Mouse (Mus musculus) myocyte (in vitro differentiated cells): ENCODE data around the gene 1700022I11Rik. TPM values are rescaled to one million over a fixed set of nuclear protein-coding genes. Genes with fewer than 3 reads are reported as not detected.

Source experiments
- H3K27me3 ChIP-seq: one replicate; pipeline ENCODE4 v1.6.1; 2011; ENCODE audit not compliant: control insufficient read depth, insufficient read depth, insufficient read length
- H3K36me3 ChIP-seq: one replicate; pipeline ENCODE4 v1.6.1; 2011; ENCODE audit not compliant: control insufficient read depth, insufficient read depth
- H3K4me2 ChIP-seq: one replicate; pipeline ENCODE4 v1.6.1; 2011; ENCODE audit warnings: low read depth, control low read depth
- H3K4me3 ChIP-seq: one replicate; pipeline ENCODE4 v1.5.1; 2011; ENCODE audit warnings: mild to moderate bottlenecking, control low read depth, moderate library complexity
- H3K79me2 ChIP-seq: one replicate; pipeline ENCODE4 v1.6.1; 2011; ENCODE audit not compliant: control insufficient read depth, insufficient read depth
- H3ac ChIP-seq: one replicate; pipeline ENCODE4 v1.6.1; 2011; ENCODE audit not compliant: control insufficient read depth, insufficient read length
- CEBPB ChIP-seq: IDR thresholded peaks from 2 replicates; pipeline ENCODE4 v1.6.1; 2011; ENCODE audit warnings: mild to moderate bottlenecking, moderate library complexity; ENCODE audit not compliant: poor library complexity, insufficient read depth, severe bottlenecking
- E2F4 ChIP-seq: IDR thresholded peaks from one replicate; pipeline ENCODE4 v1.6.1; 2011; ENCODE audit warnings: mild to moderate bottlenecking, control low read depth, moderate library complexity; ENCODE audit not compliant: insufficient read depth
- MAX ChIP-seq: IDR thresholded peaks from one replicate; pipeline ENCODE4 v1.6.1; 2011; ENCODE audit warnings: low read depth, mild to moderate bottlenecking, control low read depth
- MYOD1 ChIP-seq, 3 experiments: IDR thresholded peaks; one replicate each; pipeline ENCODE4 v1.6.1; 2011; ENCODE audit warnings: control low read depth in 2 of 3, low read depth in 2 of 3, mild to moderate bottlenecking in 2 of 3, moderate library complexity in 1 of 3; ENCODE audit not compliant: insufficient read length in 2 of 3, control insufficient read depth in 1 of 3
- MYOG ChIP-seq, 3 experiments: IDR thresholded peaks; one replicate each; pipeline ENCODE4 v1.6.1; 2011; ENCODE audit warnings: control low read depth in 2 of 3, low read depth in 2 of 3, mild to moderate bottlenecking in 2 of 3; ENCODE audit not compliant: insufficient read length in 2 of 3, control insufficient read depth in 1 of 3, insufficient read depth in 1 of 3
- POLR2A ChIP-seq: IDR thresholded peaks from one replicate; pipeline ENCODE4 v1.6.1; 2011; ENCODE audit warnings: low read depth, mild to moderate bottlenecking, control low read depth, moderate library complexity; ENCODE audit not compliant: insufficient read length
- POLR2AphosphoS2 ChIP-seq: IDR thresholded peaks from one replicate; pipeline ENCODE4 v1.6.1; 2011; ENCODE audit warnings: low read depth, control low read depth; ENCODE audit not compliant: insufficient read length
- REST ChIP-seq: IDR thresholded peaks from one replicate; pipeline ENCODE4 v1.6.1; 2011; ENCODE audit warnings: mild to moderate bottlenecking, control low read depth, moderate library complexity; ENCODE audit not compliant: insufficient read depth, insufficient read length
- SRF ChIP-seq: IDR thresholded peaks from one replicate; pipeline ENCODE4 v1.6.1; 2011; ENCODE audit warnings: low read depth; ENCODE audit not compliant: control insufficient read depth, insufficient read length
- TCF12 ChIP-seq: IDR thresholded peaks from one replicate; pipeline ENCODE4 v1.6.1; 2011; ENCODE audit warnings: mild to moderate bottlenecking, control low read depth; ENCODE audit not compliant: poor library complexity, insufficient read depth, severe bottlenecking
- TCF3 ChIP-seq: IDR thresholded peaks from one replicate; pipeline ENCODE4 v1.6.1; 2011; ENCODE audit warnings: low read depth, control low read depth; ENCODE audit not compliant: insufficient read length
- USF1 ChIP-seq: IDR thresholded peaks from one replicate; pipeline ENCODE4 v1.6.1; 2011; ENCODE audit warnings: low read depth, mild to moderate bottlenecking, control low read depth, moderate library complexity
- polyA plus RNA-seq: library from polyadenylated mRNA; unstranded; fragments of >200 nt; fragmentation: generic; extraction: Trizol; gene quantifications from one replicate; pipeline ENCODE4 v1.2.1, GENCODE M21; 2012; ENCODE audit warnings: missing spikeins

Gene 1700022I11Rik
- polyA plus RNA-seq, 1 experiment = 0.76 TPM

- TF ChIP-seq MAX (no peak), CEBPB (no peak), TCF12 (no peak), MYOG (IDR thresholded peaks at IDR 0.05; ENCODE audit: control insufficient read depth in 1 of 3, insufficient read depth in 1 of 3, insufficient read length in 2 of 3, low read depth in 2 of 3) (no peak), USF1 (no peak), POLR2A (no peak), E2F4 (no peak), SRF (no peak), REST (no peak), POLR2AphosphoS2 (no peak), TCF3 (no peak), MYOD1 (IDR thresholded peaks at IDR 0.05; ENCODE audit: control insufficient read depth in 1 of 3, insufficient read length in 2 of 3, low read depth in 2 of 3) (no peak)
- H3K36me3 ChIP-seq = no peaks in the 10 kb centered on the region
- no peaks in the 10 kb centered on the region for H3K27me3 ChIP-seq
- peaks cover 3% of the 10 kb centered on the region for H3K79me2 ChIP-seq
- no peak overlapping the region for H3K4me2 ChIP-seq
- no peak overlapping the region for H3K4me3 ChIP-seq
- H3ac ChIP-seq = no peak overlapping the region
Observed at GRCm38 (mm10) chr4:42945952-42946351, 23.5 kb upstream of the 1700022I11Rik start.

DNA sequence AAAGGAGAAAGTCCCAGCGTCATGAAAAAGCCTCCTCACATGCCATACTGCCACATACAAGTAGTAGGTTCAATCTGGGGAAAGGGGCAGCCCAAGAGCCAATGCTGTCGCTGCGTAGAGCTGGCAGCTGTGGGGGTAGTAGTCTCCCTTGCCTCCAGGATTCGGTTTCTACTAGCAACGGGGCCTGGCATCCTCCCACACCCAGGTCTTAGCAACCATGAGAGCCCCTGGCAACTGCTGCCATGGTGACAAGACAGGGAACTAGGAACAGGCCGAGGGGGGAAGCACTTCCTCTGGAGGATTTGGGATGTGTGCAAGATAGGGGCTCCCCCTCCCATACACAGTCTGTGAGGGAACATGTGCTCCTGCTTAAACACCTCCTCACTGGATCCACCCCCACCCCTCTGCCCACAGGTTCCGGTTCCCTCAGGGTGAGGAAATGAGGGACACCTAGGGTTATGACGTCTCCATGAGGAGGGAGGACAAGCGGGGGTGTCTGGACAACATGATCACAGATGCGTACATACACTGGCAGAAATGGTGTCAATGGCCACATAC is 22.6 kb upstream of the 1700022I11Rik start:
- H3K4me2 ChIP-seq = no peak overlapping the region
- TF ChIP-seq MYOD1 (IDR thresholded peaks at IDR 0.05; ENCODE audit: control insufficient read depth in 1 of 3, insufficient read length in 2 of 3, low read depth in 2 of 3) = no peak
- no peak for TF ChIP-seq TCF12
- no peak for TF ChIP-seq E2F4
- no peak for TF ChIP-seq MAX
- no peak for TF ChIP-seq CEBPB
- no peak for TF ChIP-seq MYOG (IDR thresholded peaks at IDR 0.05; ENCODE audit: control insufficient read depth in 1 of 3, insufficient read depth in 1 of 3, insufficient read length in 2 of 3, low read depth in 2 of 3)
- TF ChIP-seq USF1 = no peak
- no peak for TF ChIP-seq POLR2AphosphoS2
- no peak for TF ChIP-seq TCF3
- no peak for TF ChIP-seq REST
- no peak for TF ChIP-seq SRF
- no peak for TF ChIP-seq POLR2A
- H3K4me3 ChIP-seq = no peak overlapping the region
- peaks cover 7% of the 10 kb centered on the region for H3K79me2 ChIP-seq
- H3K36me3 ChIP-seq = no peaks in the 10 kb centered on the region
- no peak overlapping the region for H3ac ChIP-seq
- H3K27me3 ChIP-seq = no peaks in the 10 kb centered on the region

GRCm38 (mm10) chr4:42948527-42948926 is 20.9 kb upstream of the 1700022I11Rik start:
- Histone ChIP-seq H3K4me2 (peak overlapping the region; percentile 85), H3K79me2 (peaks cover 7% of the 10 kb centered on the region), H3K36me3 (no peaks in the 10 kb centered on the region), H3K27me3 (no peaks in the 10 kb centered on the region), H3ac (no peak overlapping the region), H3K4me3 (peak overlapping the region; percentile 42)
- no peak for TF ChIP-seq CEBPB
- no peak for TF ChIP-seq MYOG (IDR thresholded peaks at IDR 0.05; ENCODE audit: control insufficient read depth in 1 of 3, insufficient read depth in 1 of 3, insufficient read length in 2 of 3, low read depth in 2 of 3)
- TF ChIP-seq MAX = no peak
- TF ChIP-seq POLR2A = no peak
- TF ChIP-seq TCF3 = no peak
- no peak for TF ChIP-seq TCF12
- no peak for TF ChIP-seq REST
- no peak for TF ChIP-seq POLR2AphosphoS2
- no peak for TF ChIP-seq E2F4
- TF ChIP-seq USF1 = no peak
- no peak for TF ChIP-seq SRF
- TF ChIP-seq MYOD1 (IDR thresholded peaks at IDR 0.05; ENCODE audit: control insufficient read depth in 1 of 3, insufficient read length in 2 of 3, low read depth in 2 of 3) = no peak

GRCm38 (mm10) chr4:42949051-42949675 is 20.2 kb upstream of the 1700022I11Rik start:
- H3K4me3 ChIP-seq = peak overlapping the region; percentile 42
- TF ChIP-seq POLR2AphosphoS2 = no peak
- peak; percentile 38 for TF ChIP-seq POLR2A
- TF ChIP-seq MAX = no peak
- TF ChIP-seq TCF12 = no peak

DNA sequence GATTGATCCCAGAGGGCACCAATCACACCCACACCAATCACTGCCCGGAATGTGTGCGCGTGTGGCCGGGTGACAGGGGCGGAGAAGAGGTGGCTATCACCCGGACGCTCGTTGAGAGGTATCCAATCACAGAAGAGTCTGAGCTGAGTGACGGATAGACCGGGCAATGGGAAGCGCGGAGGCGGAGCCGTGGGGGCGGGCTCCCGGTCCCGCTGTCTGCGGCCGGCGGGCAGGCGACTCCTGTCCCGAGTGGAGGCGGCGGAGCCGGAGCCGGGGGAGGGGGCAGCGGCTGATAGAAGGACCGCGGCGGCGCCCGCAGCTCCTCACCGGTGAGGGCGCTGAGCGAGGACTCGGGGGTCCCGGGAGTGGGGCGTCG is 19.7 kb upstream of the 1700022I11Rik start, which contains the start of gene Dnajb5:
TSS of gene Dnajb5 (plus strand) at position 139 of the 376 bp plus-strand sequence.
- TF ChIP-seq POLR2A (peak; percentile 77), SRF (no peak)
- Histone ChIP-seq H3ac (peak within 1 kb of the TSS; percentile 29), H3K4me3 (peak within 1 kb of the TSS; percentile 42), H3K4me2 (peak within 1 kb of the TSS; percentile 85), H3K36me3 (no peaks in the 10 kb centered on the region), H3K27me3 (no peaks in the 10 kb centered on the region), H3K79me2 (peaks cover 7% of the 10 kb centered on the region)

More at GRCm38 (mm10) chr4:42949051-42949675, 20.2 kb upstream of the 1700022I11Rik start:
- no peaks in the 10 kb centered on the region for H3K36me3 ChIP-seq
- no peaks in the 10 kb centered on the region for H3K27me3 ChIP-seq
- peaks cover 7% of the 10 kb centered on the region for H3K79me2 ChIP-seq
- H3K4me2 ChIP-seq = peak overlapping the region; percentile 85
- no peak overlapping the region for H3ac ChIP-seq
